Mouse (Mus musculus) splenic B cell, adult 2 months (primary cell): Measurements from ENCODE around the gene Tbc1d8b.
A peak's percentile ranks its signal among the peaks of the same experiment; 100 is the strongest.
"Not testable (repeated sequence)": the region's sequence is repeated elsewhere in the genome, so short reads cannot be mapped to it uniquely, and the experiment has no call there.

Source experiments
- DNase-seq: peaks from one replicate; pipeline ENCODE4 v3.0.0-alpha.2; 2011; ENCODE audit warnings: low read depth, low spot score
- H3K27me3 ChIP-seq: 2 replicates; pipeline ENCODE4 v1.6.1; 2012; ENCODE audit warnings: mild to moderate bottlenecking, low read length, moderate library complexity, mixed read lengths; ENCODE audit not compliant: control insufficient read depth, poor library complexity, insufficient read depth, severe bottlenecking
- H3K36me3 ChIP-seq: 2 replicates; pipeline ENCODE4 v1.6.1; 2012; ENCODE audit warnings: mild to moderate bottlenecking, low read length, moderate library complexity, mixed read lengths; ENCODE audit not compliant: control insufficient read depth, poor library complexity, insufficient read depth, severe bottlenecking

The Tbc1d8b gene

DNA sequence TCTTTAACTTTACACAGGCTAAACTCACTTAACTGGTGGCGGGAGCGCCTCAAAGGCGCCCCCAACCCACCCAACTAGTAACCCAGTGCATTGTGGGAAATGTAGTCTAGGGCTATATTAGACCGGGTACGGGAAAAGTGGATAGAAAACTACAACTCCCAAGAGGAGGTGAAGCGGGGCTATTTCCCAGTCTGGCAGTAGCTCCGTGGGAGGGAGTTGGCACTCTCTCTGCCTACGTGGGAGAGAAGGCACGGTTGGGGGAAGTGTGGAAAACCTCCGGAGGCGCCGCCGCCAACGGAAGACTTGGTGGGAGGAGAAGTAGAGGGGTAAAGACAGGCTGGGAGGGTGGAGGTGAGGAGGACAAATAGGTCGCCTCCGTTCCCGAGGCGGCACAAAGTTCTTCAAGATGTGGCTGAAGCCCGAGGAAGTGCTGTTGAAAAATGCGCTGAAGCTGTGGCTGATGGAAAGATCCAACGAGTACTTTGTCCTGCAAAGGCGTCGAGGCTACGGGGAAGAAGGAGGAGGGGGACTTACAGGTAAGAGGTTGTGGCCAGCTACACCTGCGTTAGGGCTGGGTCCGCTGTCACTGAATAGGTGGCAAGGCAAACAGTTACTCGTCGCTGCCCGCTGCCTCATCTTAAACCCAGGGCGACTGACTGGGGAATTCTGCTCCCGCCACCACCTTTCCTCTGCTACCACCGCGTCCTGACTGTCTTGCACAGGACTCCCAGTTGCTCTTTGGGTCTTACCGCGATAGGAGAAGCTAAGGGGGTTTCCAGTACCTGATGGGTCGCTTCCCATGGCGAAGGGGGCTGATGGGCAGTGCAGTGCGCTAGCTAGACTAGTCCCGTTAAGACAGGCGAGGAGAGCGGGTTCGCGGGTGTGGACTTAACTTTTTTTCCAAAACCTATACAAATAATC is at the start of gene Tbc1d8b:
TSS of gene Tbc1d8b (plus strand) at position 222 of the 921 bp plus-strand sequence.
- Histone ChIP-seq H3K27me3 (no peaks in the 10 kb centered on the region), H3K36me3 (no peaks in the 10 kb centered on the region)
- DNase-seq: peak; percentile 73

DNA sequence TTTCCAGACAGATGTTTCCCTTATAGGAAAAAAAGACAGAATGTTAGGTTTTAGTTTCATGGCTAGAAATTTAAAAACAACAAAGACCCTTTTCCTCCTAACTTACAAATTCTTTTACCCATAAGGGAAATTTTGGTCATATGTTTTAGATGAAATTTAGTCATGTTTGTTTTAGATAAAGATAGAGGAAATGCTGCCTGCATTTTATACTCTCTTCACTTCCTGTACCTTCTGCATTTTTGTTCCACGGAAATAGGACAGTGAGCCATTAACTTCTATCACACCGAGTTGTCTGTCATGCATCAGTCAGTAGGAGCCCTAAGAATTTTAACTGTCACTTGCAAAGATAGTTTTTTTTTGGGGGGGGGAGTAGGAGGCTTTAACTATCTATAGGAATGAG is 45.1 kb upstream of the Tbc1d8b start:
- H3K27me3 ChIP-seq: no peaks in the 10 kb centered on the region
- no peak for DNase-seq
- H3K36me3 ChIP-seq: no peaks in the 10 kb centered on the region

DNA sequence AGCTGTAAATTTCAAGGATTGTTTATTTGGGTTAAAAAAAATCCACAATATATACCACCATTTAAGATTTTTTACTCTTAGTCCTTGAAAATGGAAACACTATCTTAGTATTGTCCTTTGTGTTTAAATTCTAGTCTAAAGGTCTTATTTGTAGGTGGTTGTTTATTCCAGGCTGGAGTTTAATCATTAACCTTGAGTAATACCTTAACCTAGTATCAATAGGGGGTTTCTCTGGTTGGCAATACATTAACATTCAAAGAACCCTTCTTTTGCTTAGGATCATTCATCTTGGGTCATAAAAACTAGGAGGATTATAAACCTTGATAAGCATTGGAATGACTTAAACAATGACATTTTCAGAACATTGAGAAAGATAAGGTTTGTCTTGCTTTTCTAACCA is 44.4 kb upstream of the Tbc1d8b start:
- DNase-seq: no peak
- Histone ChIP-seq H3K36me3 (no peaks in the 10 kb centered on the region), H3K27me3 (no peaks in the 10 kb centered on the region)

DNA sequence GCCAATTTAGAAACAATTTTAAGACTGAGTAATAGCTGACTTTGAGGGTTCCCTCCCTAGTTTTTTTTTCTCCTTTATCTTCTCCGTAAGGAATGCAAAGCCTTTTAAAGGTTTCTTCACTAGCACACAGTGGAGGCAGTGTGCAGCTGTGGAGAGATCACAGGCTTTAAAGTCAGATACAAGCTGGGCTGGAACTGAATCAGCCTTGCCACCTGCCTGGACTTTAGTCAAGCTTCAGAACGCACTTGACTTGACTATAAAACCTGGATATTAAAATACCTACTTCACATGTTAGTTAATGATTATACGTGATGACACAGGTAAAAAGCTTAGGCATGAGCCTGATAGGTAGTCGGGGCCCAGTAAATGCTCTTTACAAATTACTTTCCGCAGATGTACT is 32.6 kb upstream of the Tbc1d8b start:
- DNase-seq: no peak
- no peaks in the 10 kb centered on the region for H3K36me3 ChIP-seq
- H3K27me3 ChIP-seq: no peaks in the 10 kb centered on the region

DNA sequence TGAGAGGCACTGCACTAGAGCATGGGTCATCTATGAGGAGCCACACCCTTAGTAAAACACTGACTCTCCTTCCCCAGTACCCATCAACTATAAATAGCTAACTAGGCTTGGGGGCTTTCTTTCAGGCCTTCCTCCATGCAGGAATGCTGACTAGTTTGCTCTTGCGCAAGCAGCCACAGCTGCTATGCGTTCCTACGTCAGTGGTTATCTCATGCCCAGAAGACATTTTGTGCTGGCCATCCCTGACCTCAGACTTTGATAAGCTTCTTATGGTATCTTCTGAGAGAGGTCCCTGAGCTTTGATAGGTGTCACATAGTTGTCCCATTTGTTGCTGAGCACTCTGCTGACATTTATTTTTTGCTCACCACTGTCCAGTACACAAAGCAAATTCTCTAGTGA is 31.5 kb upstream of the Tbc1d8b start:
- no peaks in the 10 kb centered on the region for H3K36me3 ChIP-seq
- DNase-seq: no peak
- no peaks in the 10 kb centered on the region for H3K27me3 ChIP-seq

DNA sequence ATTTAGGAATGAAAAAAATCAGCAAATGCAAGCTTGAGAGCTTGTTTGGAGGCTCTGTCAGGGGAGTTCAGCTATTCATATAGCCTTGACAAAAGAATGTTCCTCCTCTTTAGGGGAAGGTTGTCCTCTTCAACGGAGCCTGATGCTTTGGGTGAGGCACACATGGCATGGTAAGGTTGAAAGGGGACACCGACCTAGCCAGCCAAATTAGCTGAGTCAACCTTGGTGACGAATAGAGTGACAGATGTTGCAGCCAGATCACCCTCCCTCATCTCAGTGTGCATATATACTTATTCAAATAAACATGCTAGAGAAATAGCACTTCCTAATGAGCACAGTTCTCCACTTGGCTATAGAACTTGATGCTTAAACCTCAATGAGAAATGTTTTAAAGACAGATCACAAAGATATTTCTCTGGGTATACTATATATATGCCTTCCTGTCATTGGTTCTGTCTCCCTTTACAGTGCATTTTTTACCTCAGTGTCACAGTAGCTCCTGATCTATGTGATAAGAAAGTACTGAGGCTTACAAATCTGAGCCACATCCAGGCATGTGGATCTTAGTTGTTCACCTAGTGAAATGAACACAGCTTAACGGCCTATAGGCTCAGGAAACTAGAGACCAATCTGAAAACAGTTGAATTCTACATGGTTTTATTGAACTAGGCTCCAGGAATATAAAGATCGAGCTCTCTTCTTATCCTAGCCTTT is 30.3 kb upstream of the Tbc1d8b start:
- no peaks in the 10 kb centered on the region for H3K36me3 ChIP-seq
- no peaks in the 10 kb centered on the region for H3K27me3 ChIP-seq
- DNase-seq: no peak

DNA sequence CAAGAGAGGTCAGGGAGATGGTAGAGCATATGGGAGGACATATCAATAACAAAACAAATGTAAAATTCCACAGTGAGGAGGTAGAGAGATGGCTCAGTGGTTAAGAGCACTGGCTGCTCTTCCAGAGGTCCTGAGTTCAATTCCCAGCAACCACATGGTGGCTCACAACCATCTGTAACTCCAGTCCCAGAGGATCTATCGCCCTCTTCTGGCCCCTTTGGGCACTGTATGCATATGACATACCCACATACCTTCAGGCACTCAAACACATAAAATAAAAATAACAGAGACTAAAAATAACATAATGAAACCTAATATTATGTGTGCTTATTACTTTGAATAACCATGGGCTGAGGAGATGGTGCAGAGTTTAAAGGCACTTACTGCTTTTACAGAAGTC is 22.7 kb upstream of the Tbc1d8b start:
- H3K36me3 ChIP-seq: no peaks in the 10 kb centered on the region
- H3K27me3 ChIP-seq: no peaks in the 10 kb centered on the region
- DNase-seq: peak; percentile 1

DNA sequence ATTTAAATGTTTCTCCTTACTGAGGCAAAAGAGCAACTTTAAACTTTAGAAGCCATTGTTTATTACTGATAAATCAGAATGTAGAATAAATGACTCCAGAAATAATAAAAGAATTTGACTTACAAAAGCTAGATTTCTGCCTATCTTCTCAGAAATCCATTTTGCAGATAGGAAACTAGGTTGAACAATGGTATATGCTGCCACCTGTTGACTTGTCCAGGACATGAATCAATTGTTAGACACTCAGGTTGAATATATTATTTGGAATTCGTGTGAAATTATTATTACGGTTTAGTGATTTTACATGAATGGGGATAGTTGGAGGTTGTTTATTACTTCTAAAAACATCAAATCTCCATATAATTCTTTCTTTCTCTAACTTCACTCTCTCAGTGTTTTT is 19.0 kb upstream of the Tbc1d8b start:
- no peaks in the 10 kb centered on the region for H3K27me3 ChIP-seq
- DNase-seq: peak; percentile 11
- H3K36me3 ChIP-seq: no peaks in the 10 kb centered on the region

DNA sequence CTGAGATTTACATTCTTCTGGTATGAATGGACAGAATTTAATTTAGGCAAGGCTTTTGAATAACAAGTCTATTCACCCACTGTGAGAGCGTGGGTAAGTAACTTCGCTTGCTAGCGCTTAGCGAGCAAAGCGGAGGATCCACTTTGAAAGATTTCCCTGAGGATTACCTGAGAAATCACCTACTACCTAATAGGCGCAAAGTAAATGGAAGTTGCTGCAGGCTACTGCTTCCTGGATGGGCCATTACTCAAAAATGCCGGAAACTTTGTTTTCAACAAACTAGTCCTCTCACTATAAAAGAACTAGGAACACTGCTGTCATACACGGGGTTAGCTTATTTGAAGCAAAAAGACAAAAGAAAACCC is 404 bp upstream of the Tbc1d8b start:
- no peak for DNase-seq
- Histone ChIP-seq H3K36me3 (no peaks in the 10 kb centered on the region), H3K27me3 (no peaks in the 10 kb centered on the region)

DNA sequence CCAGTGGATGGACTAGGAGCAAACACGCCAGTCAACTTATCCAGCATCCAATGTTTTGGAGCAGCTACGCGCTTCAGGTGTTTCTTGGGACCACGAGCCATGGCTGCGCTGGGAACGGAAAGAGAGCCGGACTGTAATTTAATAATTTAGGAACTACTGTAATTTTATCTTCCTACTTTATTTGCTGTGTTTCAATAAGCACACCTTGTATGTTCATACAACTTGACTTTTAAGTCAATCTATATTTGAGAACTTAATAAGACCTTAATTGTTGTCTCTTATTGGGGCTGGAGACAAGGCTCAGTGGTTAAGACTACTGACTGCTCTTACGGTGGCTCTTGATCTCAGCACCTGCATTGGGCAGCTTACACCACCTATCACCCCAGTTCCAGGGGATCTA is 29.6 kb downstream of the Tbc1d8b start, which contains the start of gene Gm15013:
TSS of gene Gm15013 (minus strand) at position 101 of the 400 bp plus-strand sequence.
- DNase-seq: no peak
- no peaks in the 10 kb centered on the region for H3K27me3 ChIP-seq
- no peaks in the 10 kb centered on the region for H3K36me3 ChIP-seq

DNA sequence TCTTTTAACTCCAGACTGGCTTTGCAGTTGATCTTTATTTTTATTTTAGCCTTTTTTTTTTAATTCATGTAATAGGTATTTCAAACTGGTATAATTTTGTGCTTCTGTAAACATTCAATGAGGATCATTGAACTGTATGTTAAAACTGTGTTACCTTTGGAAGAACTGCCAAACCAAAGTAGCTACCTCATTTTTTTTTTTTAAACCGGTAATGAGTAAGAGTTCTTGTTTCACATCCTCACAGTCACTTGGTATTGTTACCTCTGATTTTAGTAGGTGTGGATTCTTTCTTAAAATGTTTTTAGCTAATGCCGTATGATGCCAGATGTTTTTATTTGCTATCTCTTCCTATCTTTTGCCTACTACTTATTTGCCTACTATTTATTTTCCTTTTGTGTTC is 37.6 kb downstream of the Tbc1d8b start:
- no peak for DNase-seq
- H3K27me3 ChIP-seq: no peaks in the 10 kb centered on the region
- H3K36me3 ChIP-seq: no peaks in the 10 kb centered on the region

DNA sequence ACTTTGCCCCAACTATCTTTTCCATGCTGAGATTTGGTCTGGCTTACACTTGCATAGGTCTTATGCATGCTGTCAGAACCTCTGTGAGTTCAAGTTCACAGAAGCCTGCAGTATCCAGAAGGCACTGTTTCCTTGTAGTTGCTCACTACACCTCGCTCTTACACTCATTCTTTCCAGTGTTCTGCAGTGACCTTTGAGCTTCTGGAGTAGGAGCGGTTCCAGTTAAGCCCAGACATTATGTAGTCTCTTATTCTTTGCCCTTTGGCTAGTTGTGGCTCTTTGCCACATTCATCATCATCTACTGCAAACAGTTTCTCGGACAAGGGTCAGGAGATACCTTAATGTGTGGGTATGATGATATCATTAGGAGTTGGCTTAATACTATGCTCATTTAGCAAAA is 45.7 kb downstream of the Tbc1d8b start:
- no peaks in the 10 kb centered on the region for H3K27me3 ChIP-seq
- 0 out of 2 replicates have a peak, but pooled peaks cover 1% of the 10 kb centered on the region for H3K36me3 ChIP-seq
- DNase-seq: no peak

DNA sequence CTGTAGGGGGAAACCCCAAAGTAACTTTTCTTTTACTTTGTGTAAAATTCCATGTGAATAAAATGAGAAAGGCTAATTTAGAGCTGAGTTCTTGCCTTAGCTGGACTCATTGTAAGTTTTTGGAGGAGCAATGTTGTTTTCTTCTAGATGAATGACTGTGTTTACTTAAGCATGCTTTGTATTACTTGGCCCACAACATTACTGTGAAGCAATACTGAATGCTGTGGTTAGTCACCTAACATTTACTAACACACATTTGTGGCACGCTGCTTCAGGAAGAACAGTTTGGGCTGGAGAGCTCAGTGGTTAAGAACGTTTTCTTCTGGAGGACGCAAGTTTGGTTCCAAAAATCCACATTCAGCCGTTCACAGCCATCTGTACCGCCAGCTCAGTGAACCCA is 52.3 kb downstream of the Tbc1d8b start:
- H3K36me3 ChIP-seq: no peaks in the 10 kb centered on the region
- no peak for DNase-seq
- H3K27me3 ChIP-seq: no peaks in the 10 kb centered on the region

DNA sequence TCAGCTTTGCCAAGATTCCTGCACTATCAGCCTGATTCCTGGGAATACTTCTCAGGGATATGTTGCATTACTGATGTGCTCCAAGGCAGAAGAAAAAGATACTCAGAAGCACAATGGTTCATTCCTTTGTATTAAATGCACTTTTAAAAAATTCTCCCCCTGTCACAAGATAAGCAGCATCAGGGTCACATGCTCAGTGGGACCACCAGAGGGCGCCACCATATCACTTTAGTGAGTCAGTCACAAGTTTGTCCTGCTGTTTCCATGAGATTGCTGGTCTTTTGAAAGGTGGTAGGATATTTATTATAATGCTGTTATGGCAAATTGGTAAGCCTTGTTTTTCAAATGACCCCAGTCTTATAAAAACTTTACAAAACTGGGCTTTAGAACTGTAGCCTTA is 67.1 kb downstream of the Tbc1d8b start:
- DNase-seq: peak; percentile 57
- Histone ChIP-seq H3K27me3 (no peaks in the 10 kb centered on the region), H3K36me3 (no peaks in the 10 kb centered on the region)

DNA sequence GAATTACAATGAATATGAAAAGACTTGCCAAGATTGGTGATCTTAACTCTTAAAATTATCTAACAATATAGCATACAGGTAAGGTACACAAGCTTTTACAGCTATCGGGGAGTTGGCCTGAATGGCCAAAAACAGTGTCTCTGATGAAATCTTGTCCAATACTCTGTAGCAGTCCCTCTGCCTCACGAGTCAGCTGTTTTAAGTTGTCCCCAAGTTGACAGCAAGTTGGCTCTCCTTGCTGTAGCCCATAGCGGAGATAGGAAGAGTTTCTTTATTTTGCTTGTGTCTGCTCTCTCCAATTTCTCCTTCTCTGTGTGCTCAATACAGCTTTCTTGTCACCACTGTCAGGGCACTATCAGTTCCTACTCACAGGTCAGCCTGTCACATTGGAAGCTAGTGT is 73.8 kb downstream of the Tbc1d8b start:
- H3K36me3 ChIP-seq, H3K27me3 ChIP-seq, DNase-seq: not testable (repeated sequence)
